Mouse (Mus musculus) cerebellum, adult 2 months (tissue): ENCODE measurements around the gene Parp6.

Experiments used
- CTCF ChIP-seq: fragments of 200-500 bp; IDR thresholded peaks from 2 replicates; pipeline ENCODE4 v1.5.1; 2011; ENCODE audit warnings: low read depth, mild to moderate bottlenecking, control low read depth, low read length, moderate library complexity, borderline replicate concordance; ENCODE audit not compliant: insufficient read depth
- POLR2A ChIP-seq: fragments of 200-500 bp; IDR thresholded peaks from 2 replicates; pipeline ENCODE4 v1.6.1; 2011; ENCODE audit warnings: low read length, control low read depth, borderline replicate concordance; ENCODE audit not compliant: insufficient read depth

- TF ChIP-seq CTCF: no peak
- no peak for TF ChIP-seq POLR2A
These were observed 58.5 kb downstream of the Parp6 start for GRCm38 (mm10) chr9:59675598-59675997.
